In the genomic region with DNA sequence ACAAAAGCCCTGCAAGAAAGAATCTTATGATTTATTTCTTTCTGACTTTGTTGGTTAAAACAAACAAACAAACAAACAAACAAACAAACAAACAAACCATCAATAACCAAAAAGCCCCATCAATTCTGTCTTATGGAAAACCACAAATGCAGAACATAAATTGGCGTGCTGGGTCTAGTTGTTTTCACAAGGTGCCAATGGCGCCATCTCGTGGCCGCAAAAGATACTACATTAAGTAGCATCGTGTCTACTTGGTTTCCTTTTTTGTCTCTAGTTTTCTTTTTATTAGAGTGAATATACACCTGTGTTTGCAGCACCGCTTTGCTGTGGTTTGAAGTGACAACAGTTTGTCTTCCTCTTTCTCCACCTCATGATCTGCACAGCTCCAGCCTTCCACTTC, we compare ENCODE assay signal across 9 mouse cellular contexts. TPM values are rescaled to one million over a fixed set of nuclear protein-coding genes. Genes with fewer than 3 reads are reported as not detected.
DNase-seq lines count a peak whose midpoint lies in the region; ATAC-seq and TF ChIP-seq lines count a peak whose summit lies in the region.
"Had no signal": no experiment of that assay in that cellular context is flagged by ENCODE, and none has a peak within 500 bp of the region (broad histone marks: within the 10 kb centered on the region; RNA-seq: fewer than 3 reads in every experiment).

No protein-coding gene starts in this region.

- H3K4me2 ChIP-seq in intestine, embryonic 14.5 days (ENCODE audit: low read length): no peak overlapping the region
- H3K4me2 ChIP-seq in intestine, embryonic 15.5 days (replicated peaks): no peak overlapping the region
- H3K4me2 ChIP-seq in neural tube, embryonic 11.5 days (ENCODE audit: low read depth): no peak overlapping the region
- H3K4me2 ChIP-seq: embryonic facial prominence, embryonic 13.5 days had no signal

- 0 out of 2 replicates have a peak, but pooled peaks have one; percentile 23 for ATAC-seq in intestine, embryonic 14.5 days (replicated peaks; ENCODE audit: low FRiP score, low TSS enrichment, low read depth)
- ATAC-seq in intestine, embryonic 15.5 days: no peak
- ATAC-seq in neural tube, embryonic 11.5 days (ENCODE audit: insufficient read depth, low FRiP score, low TSS enrichment): no peak

- WGBS in intestine, embryonic 14.5 days: 4% methylated on average over 6 of the region's 6 CpGs
- 7% methylated on average over 6 of the region's 6 CpGs for whole genome bisulfite sequencing in intestine, embryonic 15.5 days
- WGBS in neural tube, embryonic 11.5 days: 4% methylated on average over 6 of the region's 6 CpGs
- 2% methylated on average over 6 of the region's 6 CpGs for WGBS in thymus, adult 2 months

- no peaks in the 10 kb centered on the region for H3K9me3 ChIP-seq in intestine, embryonic 14.5 days (ENCODE audit: control insufficient read depth, low read length)
- no peaks in the 10 kb centered on the region for H3K9me3 ChIP-seq in intestine, embryonic 15.5 days
- H3K9me3 ChIP-seq in neural tube, embryonic 11.5 days (ENCODE audit: control insufficient read depth, low read length): no peaks in the 10 kb centered on the region
- H3K9me3 ChIP-seq: embryonic facial prominence, embryonic 13.5 days had no signal

- intact Hi-C loops in heart, postnatal 14 days (cut with DNase I): loop anchor here (1.0 kb wide), 1 partner anchor 78 kb away; no protein-coding TSS in a partner anchor

- no peak for TF ChIP-seq POLR2A in thymus, adult 2 months (IDR thresholded peaks at IDR 0.05; ENCODE audit: control insufficient read depth, extremely low read depth, insufficient read depth, low read length, poor library complexity)

- no peak for TF ChIP-seq CTCF in thymus, adult 2 months (IDR thresholded peaks at IDR 0.05; ENCODE audit: borderline replicate concordance, control insufficient read depth, extremely low read depth, insufficient read depth, low read length, poor library complexity)

- H3K36me3 ChIP-seq in intestine, embryonic 14.5 days (ENCODE audit: control insufficient read depth, insufficient read depth, low read length): no peaks in the 10 kb centered on the region
- H3K36me3 ChIP-seq in intestine, embryonic 15.5 days: no peaks in the 10 kb centered on the region
- H3K36me3 ChIP-seq in neural tube, embryonic 11.5 days (ENCODE audit: control insufficient read depth, insufficient read depth, low read length): no peaks in the 10 kb centered on the region
- H3K36me3 ChIP-seq in thymus, adult 2 months (ENCODE audit: control insufficient read depth, insufficient read depth, low read length): no peaks in the 10 kb centered on the region
- H3K36me3 ChIP-seq: embryonic facial prominence, embryonic 13.5 days had no signal

- H3K4me1 ChIP-seq in intestine, embryonic 14.5 days (replicated peaks; ENCODE audit: control insufficient read depth, insufficient read depth, low read length): no peaks in the 10 kb centered on the region
- no peaks in the 10 kb centered on the region for H3K4me1 ChIP-seq in intestine, embryonic 15.5 days (replicated peaks)
- no peaks in the 10 kb centered on the region for H3K4me1 ChIP-seq in neural tube, embryonic 11.5 days (ENCODE audit: control insufficient read depth, insufficient read depth, low read length)
- H3K4me1 ChIP-seq in thymus, adult 2 months (replicated peaks; ENCODE audit: control insufficient read depth, insufficient read depth, low read length): no peaks in the 10 kb centered on the region

- H3K27ac ChIP-seq in intestine, embryonic 14.5 days (ENCODE audit: low read depth): no peak overlapping the region
- no peak overlapping the region for H3K27ac ChIP-seq in intestine, embryonic 15.5 days
- no peak overlapping the region for H3K27ac ChIP-seq in neural tube, embryonic 11.5 days (ENCODE audit: low read depth, low read length)
- H3K27ac ChIP-seq in thymus, adult 2 months (ENCODE audit: control insufficient read depth, insufficient read depth, low read length): no peak overlapping the region
- H3K27ac ChIP-seq: embryonic facial prominence, embryonic 13.5 days had no signal

- peaks cover 14% of the 10 kb centered on the region for H3K27me3 ChIP-seq in intestine, embryonic 14.5 days (replicated peaks; ENCODE audit: control insufficient read depth, insufficient read depth, low read length)
- H3K27me3 ChIP-seq in intestine, embryonic 15.5 days (replicated peaks): peaks cover 8% of the 10 kb centered on the region
- H3K27me3 ChIP-seq in neural tube, embryonic 11.5 days (ENCODE audit: control insufficient read depth, insufficient read depth, low read length): peaks cover 6% of the 10 kb centered on the region; the same call in 1 of the 2 replicates
- H3K27me3 ChIP-seq in thymus, adult 2 months (ENCODE audit: control insufficient read depth, insufficient read depth, low read length): no peaks in the 10 kb centered on the region

- DNase-seq in intestine, embryonic 14.5 days (ENCODE audit: low spot score): peak; percentile 87
- peak; percentile 83 for DNase-seq in adrenal gland, postnatal 14 days
- DNase-seq in embryo, embryonic 9.5 days (ENCODE audit: extremely low spot score): peak; percentile 59
- DNase-seq in heart, postnatal 14 days: peak; percentile 78 to 86
- DNase-seq in left cerebral cortex, adult 8-10 months (ENCODE audit: low spot score in 2 of 2): peak; percentile 36 to 66
- peak; percentile 71 for DNase-seq in neural tube, embryonic 11.5 days (ENCODE audit: low spot score)
- DNase-seq in thymus, adult 2 months: peak; percentile 62

- H3K4me3 ChIP-seq in intestine, embryonic 14.5 days (ENCODE audit: low read depth, low read length): no peak overlapping the region
- no peak overlapping the region for H3K4me3 ChIP-seq in intestine, embryonic 15.5 days (replicated peaks)
- H3K4me3 ChIP-seq in neural tube, embryonic 11.5 days (ENCODE audit: low read depth, low read length): no peak overlapping the region
- no peak overlapping the region for H3K4me3 ChIP-seq in thymus, adult 2 months (ENCODE audit: control insufficient read depth, insufficient read depth, low read length)
- H3K4me3 ChIP-seq: embryonic facial prominence, embryonic 13.5 days had no signal

- H3K9ac ChIP-seq in intestine, embryonic 14.5 days (ENCODE audit: low read length): no peak overlapping the region
- no peak overlapping the region for H3K9ac ChIP-seq in intestine, embryonic 15.5 days
- no peak overlapping the region for H3K9ac ChIP-seq in neural tube, embryonic 11.5 days (ENCODE audit: low read length)
- H3K9ac ChIP-seq: embryonic facial prominence, embryonic 13.5 days had no signal

RNA-seq across cellular contexts. Expression of a gene that starts 6.2 kb away (rescaled TPM):
- polyA plus RNA-seq in intestine, embryonic 14.5 days (2014; fragmentation: Nextera tagmentation; extraction: Ambion mirVana): 0.07 TPM in 1 of 2 replicates, not detected in the other
- polyA plus RNA-seq in intestine, embryonic 15.5 days (2015; fragmentation: Nextera tagmentation; extraction: Ambion mirVana): 0.10 and 0.15 TPM in 2 replicates
- 0.22 and 0.26 TPM in 2 replicates for total RNA-seq in adrenal gland, postnatal 14 days (2021)
- total RNA-seq in heart, postnatal 14 days (2021): 10 to 100 TPM; 47.0 to 54.0 TPM
- total RNA-seq in left cerebral cortex, adult 8-10 months (2022): 1 to 10 TPM in 2 of 4 experiments, under 1 TPM in 2; 0.75 to 1.1 (median 0.96) TPM
- 0.28 and 0.46 TPM in 2 replicates for polyA plus RNA-seq in neural tube, embryonic 11.5 days (2014; fragmentation: Nextera tagmentation; extraction: Ambion mirVana)
- polyA plus RNA-seq in thymus, adult 2 months (2012; rRNA removed): 0.45 and 1.4 TPM in 2 replicates

RNA-seq across cellular contexts. Expression of a gene that starts 22.0 kb away (rescaled TPM):
- not detected in 2 replicates for polyA plus RNA-seq in intestine, embryonic 14.5 days (2014; fragmentation: Nextera tagmentation; extraction: Ambion mirVana)
- polyA plus RNA-seq in intestine, embryonic 15.5 days (2015; fragmentation: Nextera tagmentation; extraction: Ambion mirVana): not detected in 2 replicates
- total RNA-seq in adrenal gland, postnatal 14 days (2021): not detected in 2 replicates
- not detected for total RNA-seq in heart, postnatal 14 days (2021)
- total RNA-seq in left cerebral cortex, adult 8-10 months (2022): not detected
- not detected in 2 replicates for polyA plus RNA-seq in neural tube, embryonic 11.5 days (2014; fragmentation: Nextera tagmentation; extraction: Ambion mirVana)
- 0.03 TPM in 1 of 2 replicates, not detected in the other for polyA plus RNA-seq in thymus, adult 2 months (2012; rRNA removed)
- polyA plus RNA-seq: embryonic facial prominence, embryonic 13.5 days had no signal
